Mouse (Mus musculus) c-Kit-positive CD71-positive TER-119-negative erythroid progenitor cells, embryonic 14.5 days (primary cell): ENCODE data around the gene Pin1.

ENCODE experiments used
- DNase-seq: peaks from one replicate; pipeline ENCODE4 v3.0.0-alpha.2; 2013; ENCODE audit warnings: low read depth

Pin1 gene

GRCm38 (mm10) chr9:20705420-20705819 lies 53.5 kb downstream of the Pin1 start:
- DNase-seq: no peak

DNA sequence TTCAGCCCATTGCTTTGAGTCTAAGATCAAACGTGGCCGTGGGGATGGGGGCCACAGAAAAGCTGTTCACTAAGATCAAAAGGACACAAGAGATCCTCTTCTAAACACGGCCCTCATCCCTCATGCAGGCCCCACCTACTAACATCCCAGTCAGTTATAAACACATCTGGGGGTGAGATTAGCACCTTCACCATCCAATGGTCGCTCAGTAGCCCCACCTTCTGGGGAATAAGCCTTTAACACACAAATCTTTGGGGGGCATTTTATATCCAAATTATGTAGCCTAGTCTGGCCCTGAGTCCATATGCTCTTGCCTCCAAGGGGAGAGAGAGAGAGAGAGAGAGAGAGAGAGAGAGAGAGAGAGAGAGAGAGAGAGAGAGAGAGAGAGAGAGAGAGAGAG lies 54.1 kb downstream of the Pin1 start:
- DNase-seq: no peak

GRCm38 (mm10) chr9:20710471-20710870 lies 58.6 kb downstream of the Pin1 start:
- no peak for DNase-seq

DNA sequence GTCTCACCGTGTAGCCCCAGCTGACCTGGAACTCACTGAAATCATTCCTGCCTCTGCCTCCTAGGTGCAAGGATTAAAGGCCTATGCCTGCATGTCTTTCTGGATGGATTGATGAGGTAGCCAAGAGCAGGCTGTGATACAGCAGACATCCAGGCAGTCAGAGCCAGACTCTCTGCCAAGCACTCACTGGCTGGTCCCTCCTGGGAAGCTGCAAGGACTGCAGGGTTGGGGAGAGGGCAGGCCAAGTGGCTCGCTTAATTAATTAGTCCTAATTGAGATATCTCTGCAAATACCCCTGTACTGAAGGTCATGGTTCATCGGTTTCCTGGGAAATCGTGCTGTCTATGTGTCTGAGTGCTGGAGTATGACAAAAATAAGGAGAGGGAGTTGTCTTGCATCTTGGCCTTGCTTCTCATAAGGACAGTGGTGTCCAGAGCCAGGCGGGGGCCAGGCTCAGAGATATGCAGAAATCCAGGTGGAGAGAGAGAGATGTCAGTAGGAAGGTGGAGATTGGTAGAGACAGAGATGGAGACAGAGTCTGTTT lies 61.1 kb downstream of the Pin1 start:
- no peak for DNase-seq

- DNase-seq: no peak
Measured at GRCm38 (mm10) chr9:20713478-20713987, 61.6 kb downstream of the Pin1 start.

DNA sequence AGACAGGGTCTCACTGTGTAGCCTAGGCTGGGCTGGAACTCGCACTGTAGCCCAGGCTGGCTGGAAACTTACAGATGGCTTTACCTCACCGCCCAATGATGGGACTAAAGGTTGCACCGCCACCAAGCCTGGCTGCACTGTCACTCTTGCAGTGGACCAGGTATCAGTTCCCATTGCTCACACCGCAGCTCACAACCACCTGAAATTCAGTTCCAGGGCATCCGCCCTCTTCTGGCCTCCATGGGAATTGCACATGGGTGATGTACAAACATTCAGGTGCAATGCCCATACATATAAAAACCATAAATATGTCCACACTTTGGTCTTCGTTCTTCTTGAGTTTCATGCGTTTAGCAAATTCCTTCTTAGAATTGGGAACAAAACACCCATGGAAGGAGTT lies 63.4 kb downstream of the Pin1 start:
- no peak for DNase-seq
